9 mouse cellular contexts compared by ENCODE assay signal in genomic region chr19:3665510-3665909, GRCm38 (mm10). TPM values are rescaled to one million over a fixed set of nuclear protein-coding genes. Genes with fewer than 3 reads are reported as not detected.
DNase-seq lines count a peak whose midpoint lies in the region; ATAC-seq and TF ChIP-seq lines count a peak whose summit lies in the region.
"Had no signal": no experiment of that assay in that cellular context is flagged by ENCODE, and none has a peak within 500 bp of the region (broad histone marks: within the 10 kb centered on the region; RNA-seq: fewer than 3 reads in every experiment).

No protein-coding gene starts in this region.

- no peak overlapping the region for H3K4me2 ChIP-seq in heart, embryonic 14.5 days (ENCODE audit: low read length)
- no peak overlapping the region; the same call in 1 of the 2 replicates for H3K4me2 ChIP-seq in embryonic facial prominence, embryonic 13.5 days
- no peak overlapping the region for H3K4me2 ChIP-seq in kidney, postnatal 0 days (ENCODE audit: low read length)
- no peak overlapping the region for H3K4me2 ChIP-seq in forebrain, embryonic 16.5 days (ENCODE audit: low read length)

- no peak for DNase-seq in heart, embryonic 10.5 days (ENCODE audit: low spot score)
- DNase-seq in kidney, postnatal 0 days (ENCODE audit: low spot score), result peak; percentile 80
- no peak for DNase-seq in gastrocnemius, postnatal 4 days (ENCODE audit: low spot score in 2 of 2)
- no peak for DNase-seq in gastrocnemius, postnatal 10 days
- DNase-seq: cerebellum, adult 18-20 months had no signal

- no peak for ATAC-seq in heart, embryonic 14.5 days (ENCODE audit: insufficient number of reproducible peaks, insufficient read depth, low FRiP score, low read depth)
- no peak for ATAC-seq in embryonic facial prominence, embryonic 13.5 days (ENCODE audit: insufficient number of reproducible peaks, insufficient read depth, low FRiP score, low TSS enrichment, low read depth)
- ATAC-seq in kidney, postnatal 0 days (replicated peaks; ENCODE audit: low FRiP score, low read depth), result 0 out of 2 replicates have a peak, but pooled peaks have one; percentile 22
- ATAC-seq in monocyte, adult 5-6 weeks (replicated peaks; ENCODE audit: insufficient number of reproducible peaks, low FRiP score, low TSS enrichment, poor library complexity, severe bottlenecking), result 0 out of 2 replicates have a peak, but pooled peaks have one; percentile 15
- ATAC-seq in forebrain, embryonic 16.5 days, result no peak

- H3K9ac ChIP-seq in heart, embryonic 14.5 days (ENCODE audit: low read length), result no peak overlapping the region
- H3K9ac ChIP-seq in embryonic facial prominence, embryonic 13.5 days, result no peak overlapping the region
- H3K9ac ChIP-seq in kidney, postnatal 0 days (ENCODE audit: low read depth, low read length), result no peak overlapping the region
- H3K9ac ChIP-seq in forebrain, embryonic 16.5 days (replicated peaks; ENCODE audit: low read depth, low read length), result no peak overlapping the region

- no peaks in the 10 kb centered on the region for H3K36me3 ChIP-seq in heart, embryonic 14.5 days (ENCODE audit: control insufficient read depth, insufficient read depth, low read length)
- no peaks in the 10 kb centered on the region for H3K36me3 ChIP-seq in heart, embryonic 10.5 days
- H3K36me3 ChIP-seq in embryonic facial prominence, embryonic 13.5 days, result no peaks in the 10 kb centered on the region
- no peaks in the 10 kb centered on the region for H3K36me3 ChIP-seq in kidney, postnatal 0 days (ENCODE audit: insufficient read depth, low read length)
- H3K36me3 ChIP-seq in forebrain, embryonic 16.5 days (ENCODE audit: control insufficient read depth, insufficient read depth), result no peaks in the 10 kb centered on the region

- peaks cover 35 to 51% of the 10 kb centered on the region in 2 experiments for H3K4me1 ChIP-seq in heart, embryonic 14.5 days (ENCODE audit: control insufficient read depth in 2 of 2, insufficient read depth in 2 of 2, low read length in 2 of 2)
- H3K4me1 ChIP-seq in heart, embryonic 10.5 days, result peaks cover 53% of the 10 kb centered on the region
- peaks cover 92% of the 10 kb centered on the region for H3K4me1 ChIP-seq in embryonic facial prominence, embryonic 13.5 days
- peaks cover 35% of the 10 kb centered on the region for H3K4me1 ChIP-seq in kidney, postnatal 0 days (replicated peaks; ENCODE audit: insufficient read depth, low read length)
- peaks cover 8% of the 10 kb centered on the region for H3K4me1 ChIP-seq in forebrain, embryonic 16.5 days (replicated peaks; ENCODE audit: control insufficient read depth, insufficient read depth, low read length)

- TF ChIP-seq CTCF in kidney, postnatal 0 days (IDR thresholded peaks at IDR 0.05; ENCODE audit: low read depth), result no peak

- no peaks in the 10 kb centered on the region for H3K27me3 ChIP-seq in heart, embryonic 14.5 days (ENCODE audit: control insufficient read depth, insufficient read depth, low read length)
- H3K27me3 ChIP-seq in heart, embryonic 10.5 days (ENCODE audit: insufficient read depth, poor library complexity, severe bottlenecking), result no peaks in the 10 kb centered on the region
- H3K27me3 ChIP-seq in embryonic facial prominence, embryonic 13.5 days, result no peaks in the 10 kb centered on the region
- H3K27me3 ChIP-seq in kidney, postnatal 0 days (ENCODE audit: insufficient read depth, low read length), result no peaks in the 10 kb centered on the region
- no peaks in the 10 kb centered on the region for H3K27me3 ChIP-seq in forebrain, embryonic 16.5 days (replicated peaks; ENCODE audit: control insufficient read depth, insufficient read depth, low read length)

- H3K9me3 ChIP-seq in heart, embryonic 14.5 days (ENCODE audit: control insufficient read depth, low read length), result no peaks in the 10 kb centered on the region
- no peaks in the 10 kb centered on the region for H3K9me3 ChIP-seq in heart, embryonic 10.5 days
- no peaks in the 10 kb centered on the region for H3K9me3 ChIP-seq in embryonic facial prominence, embryonic 13.5 days
- no peaks in the 10 kb centered on the region for H3K9me3 ChIP-seq in kidney, postnatal 0 days (replicated peaks; ENCODE audit: low read length)
- H3K9me3 ChIP-seq in forebrain, embryonic 16.5 days (ENCODE audit: control insufficient read depth, low read length), result no peaks in the 10 kb centered on the region

- no peak overlapping the region for H3K4me3 ChIP-seq in heart, embryonic 14.5 days (ENCODE audit: control insufficient read depth in 1 of 2, insufficient read depth in 1 of 2, low read depth in 1 of 2, low read length in 2 of 2)
- no peak overlapping the region for H3K4me3 ChIP-seq in heart, embryonic 10.5 days
- H3K4me3 ChIP-seq in embryonic facial prominence, embryonic 13.5 days, result no peak overlapping the region
- no peak overlapping the region for H3K4me3 ChIP-seq in kidney, postnatal 0 days (replicated peaks; ENCODE audit: low read depth, low read length)
- H3K4me3 ChIP-seq in forebrain, embryonic 16.5 days (replicated peaks; ENCODE audit: low read length), result no peak overlapping the region

- WGBS in heart, embryonic 14.5 days, result 53% methylated on average over 5 of the region's 5 CpGs
- WGBS in heart, embryonic 10.5 days, result 49% methylated on average over 5 of the region's 5 CpGs
- WGBS in embryonic facial prominence, embryonic 13.5 days, result 21% methylated on average over 5 of the region's 5 CpGs
- 13% methylated on average over 5 of the region's 5 CpGs for WGBS in kidney, postnatal 0 days
- 64% methylated on average over 5 of the region's 5 CpGs for WGBS in forebrain, embryonic 16.5 days

- peak overlapping the region; percentile 34 to 66; a peak in 2 of 4 replicates for H3K27ac ChIP-seq in heart, embryonic 14.5 days (replicated peaks in 1 of 2; ENCODE audit: control insufficient read depth in 1 of 2, insufficient read depth in 1 of 2, low read depth in 2 of 2, low read length in 2 of 2)
- no peak overlapping the region for H3K27ac ChIP-seq in heart, embryonic 10.5 days
- H3K27ac ChIP-seq in embryonic facial prominence, embryonic 13.5 days, result peak overlapping the region; percentile 68
- H3K27ac ChIP-seq in kidney, postnatal 0 days, result peak overlapping the region; percentile 70
- no peak overlapping the region for H3K27ac ChIP-seq in forebrain, embryonic 16.5 days (ENCODE audit: low read length)

RNA-seq across cellular contexts. Expression of gene Lrp5, which starts 20.9 kb away (rescaled TPM):
- polyA plus RNA-seq in heart, embryonic 14.5 days (2014; fragmentation: Nextera tagmentation; extraction: Ambion mirVana), result 4.1 and 5.0 TPM in 2 replicates
- polyA plus RNA-seq in heart, embryonic 10.5 days (2016; fragmentation: Nextera tagmentation; extraction: Ambion mirVana), result 4.1 and 5.2 TPM in 2 replicates
- polyA plus RNA-seq in embryonic facial prominence, embryonic 13.5 days (2015; fragmentation: Nextera tagmentation; extraction: Ambion mirVana), result 7.3 and 7.9 TPM in 2 replicates
- 3.3 and 3.5 TPM in 2 replicates for polyA plus RNA-seq in kidney, postnatal 0 days (2015; fragmentation: Nextera tagmentation; extraction: Ambion mirVana)
- total RNA-seq in monocyte, adult 5-6 weeks (2017), result 10.1 to 17.6 TPM (median 14.0 TPM) in 3 replicates
- total RNA-seq in gastrocnemius, postnatal 4 days (2021), result 10 to 100 TPM; 51.4 to 55.9 TPM
- polyA plus RNA-seq in forebrain, embryonic 16.5 days (2015; fragmentation: Nextera tagmentation; extraction: Ambion mirVana), result 1.8 and 2.3 TPM in 2 replicates
- total RNA-seq in gastrocnemius, postnatal 10 days (2021), result 10 to 100 TPM; 40.7 to 44.1 TPM

RNA-seq across cellular contexts. Expression of gene 1810055G02Rik, which starts 42.6 kb away (rescaled TPM):
- polyA plus RNA-seq in heart, embryonic 14.5 days (2014; fragmentation: Nextera tagmentation; extraction: Ambion mirVana), result 18.0 and 18.2 TPM in 2 replicates
- polyA plus RNA-seq in heart, embryonic 10.5 days (2016; fragmentation: Nextera tagmentation; extraction: Ambion mirVana), result 34.5 and 38.8 TPM in 2 replicates
- 47.5 and 47.6 TPM in 2 replicates for polyA plus RNA-seq in embryonic facial prominence, embryonic 13.5 days (2015; fragmentation: Nextera tagmentation; extraction: Ambion mirVana)
- 27.3 and 29.1 TPM in 2 replicates for polyA plus RNA-seq in kidney, postnatal 0 days (2015; fragmentation: Nextera tagmentation; extraction: Ambion mirVana)
- 3.8 to 9.4 TPM (median 9.1 TPM) in 3 replicates for total RNA-seq in monocyte, adult 5-6 weeks (2017)
- 10 to 100 TPM; 29.8 to 29.9 TPM for total RNA-seq in gastrocnemius, postnatal 4 days (2021)
- 37.2 and 38.7 TPM in 2 replicates for polyA plus RNA-seq in forebrain, embryonic 16.5 days (2015; fragmentation: Nextera tagmentation; extraction: Ambion mirVana)
- 10 to 100 TPM; 19.5 to 26.6 TPM for total RNA-seq in gastrocnemius, postnatal 10 days (2021)

Comparison
In these comparisons a context has a peak if more than half of its experiments do, and no peak if none do; other contexts are left out.
1. H3K27ac ChIP-seq: peak in heart, embryonic 14.5 days (2 of 2), embryonic facial prominence, embryonic 13.5 days (single experiment) and kidney, postnatal 0 days (single experiment); none in heart, embryonic 10.5 days (single experiment) and forebrain, embryonic 16.5 days (single experiment).
2. ATAC-seq: peak in kidney, postnatal 0 days (single experiment) and monocyte, adult 5-6 weeks (single experiment); none in heart, embryonic 14.5 days (single experiment), embryonic facial prominence, embryonic 13.5 days (single experiment) and forebrain, embryonic 16.5 days (single experiment).